Mouse (Mus musculus): ENCODE results near the gene Atf7ip. TPM values are rescaled to one million over a fixed set of nuclear protein-coding genes. Genes with fewer than 3 reads are reported as not detected.

Atf7ip gene
- total and polyA plus RNA-seq, 2 experiments from 2014 or later: 28.7 to 43.1 TPM

GRCm38 (mm10) chr6:136512351-136512750 lies 6.4 kb downstream of the Atf7ip start:
- H3K27ac ChIP-seq (ENCODE audit: low read depth, low read length): no peak overlapping the region
- TF ChIP-seq CTCF (IDR thresholded peaks at IDR 0.05): no peak
- ATAC-seq (ENCODE audit: low FRiP score) (no peak), DNase-seq (ENCODE audit: low spot score) (no peak)
- H3K9ac ChIP-seq (replicated peaks; ENCODE audit: low read length, poor library complexity, severe bottlenecking): no peak overlapping the region
- H3K27me3 ChIP-seq (ENCODE audit: insufficient read depth, low read length): no peaks in the 10 kb centered on the region
- no peaks in the 10 kb centered on the region for H3K36me3 ChIP-seq (ENCODE audit: insufficient read depth, low read length)
- 82% methylated on average over 3 of the region's 3 CpGs for whole genome bisulfite sequencing
- no peak overlapping the region for H3K4me3 ChIP-seq (ENCODE audit: low read depth, low read length)
- H3K9me3 ChIP-seq (ENCODE audit: low read length): no peaks in the 10 kb centered on the region
- H3K4me2 ChIP-seq (ENCODE audit: low read depth, low read length, poor library complexity, severe bottlenecking): no peak overlapping the region
- no peaks in the 10 kb centered on the region for H3K4me1 ChIP-seq (ENCODE audit: insufficient read depth, low read length)

- WGBS: 95% methylated on average over 6 of the region's 6 CpGs
Measured at GRCm38 (mm10) chr6:136516626-136517025, 10.7 kb downstream of the Atf7ip start.

GRCm38 (mm10) chr6:136517221-136517620 lies 11.3 kb downstream of the Atf7ip start:
- no peak for TF ChIP-seq CTCF (IDR thresholded peaks at IDR 0.05)
- Histone ChIP-seq H3K27ac (ENCODE audit: low read depth, low read length) (no peak overlapping the region), H3K4me1 (ENCODE audit: insufficient read depth, low read length) (0 out of 2 replicates have a peak, but pooled peaks cover 3% of the 10 kb centered on the region), H3K9me3 (ENCODE audit: low read length) (no peaks in the 10 kb centered on the region), H3K9ac (replicated peaks; ENCODE audit: low read length, poor library complexity, severe bottlenecking) (no peak overlapping the region), H3K4me3 (ENCODE audit: low read depth, low read length) (no peak overlapping the region), H3K4me2 (ENCODE audit: low read depth, low read length, poor library complexity, severe bottlenecking) (no peak overlapping the region), H3K27me3 (ENCODE audit: insufficient read depth, low read length) (no peaks in the 10 kb centered on the region), H3K36me3 (ENCODE audit: insufficient read depth, low read length) (no peaks in the 10 kb centered on the region)
- ATAC-seq (ENCODE audit: low FRiP score) (no peak), DNase-seq (ENCODE audit: low spot score) (no peak)

More at GRCm38 (mm10) chr6:136516626-136517025, 10.7 kb downstream of the Atf7ip start:
- H3K4me1 ChIP-seq (ENCODE audit: insufficient read depth, low read length): 0 out of 2 replicates have a peak, but pooled peaks cover 1% of the 10 kb centered on the region
- no peaks in the 10 kb centered on the region for H3K36me3 ChIP-seq (ENCODE audit: insufficient read depth, low read length)
- DNase-seq (ENCODE audit: low spot score): no peak
- ATAC-seq (ENCODE audit: low FRiP score): no peak
- no peak overlapping the region for H3K9ac ChIP-seq (replicated peaks; ENCODE audit: low read length, poor library complexity, severe bottlenecking)
- no peaks in the 10 kb centered on the region for H3K9me3 ChIP-seq (ENCODE audit: low read length)
- no peak overlapping the region for H3K4me3 ChIP-seq (ENCODE audit: low read depth, low read length)
- no peaks in the 10 kb centered on the region for H3K27me3 ChIP-seq (ENCODE audit: insufficient read depth, low read length)
- H3K4me2 ChIP-seq (ENCODE audit: low read depth, low read length, poor library complexity, severe bottlenecking): no peak overlapping the region
- TF ChIP-seq CTCF (IDR thresholded peaks at IDR 0.05): no peak
- H3K27ac ChIP-seq (ENCODE audit: low read depth, low read length): no peak overlapping the region

GRCm38 (mm10) chr6:136518537-136519246 lies 12.7 kb downstream of the Atf7ip start:
- Histone ChIP-seq H3K27me3 (ENCODE audit: insufficient read depth, low read length) (no peaks in the 10 kb centered on the region), H3K36me3 (ENCODE audit: insufficient read depth, low read length) (no peaks in the 10 kb centered on the region), H3K4me3 (ENCODE audit: low read depth, low read length) (peak overlapping the region; percentile 39), H3K27ac (ENCODE audit: low read depth, low read length) (peak overlapping the region; percentile 86), H3K9ac (replicated peaks; ENCODE audit: low read length, poor library complexity, severe bottlenecking) (peak overlapping the region; percentile 37; the same call in 1 of the 2 replicates), H3K4me1 (ENCODE audit: insufficient read depth, low read length) (0 out of 2 replicates have a peak, but pooled peaks cover 3% of the 10 kb centered on the region), H3K9me3 (ENCODE audit: low read length) (no peaks in the 10 kb centered on the region), H3K4me2 (ENCODE audit: low read depth, low read length, poor library complexity, severe bottlenecking) (peak overlapping the region; percentile 15)
- under 1% methylated on average over 59 of the region's 59 CpGs for WGBS
- ATAC-seq (ENCODE audit: low FRiP score) (peak; percentile 99), DNase-seq (ENCODE audit: low spot score) (peak; percentile 99)
- TF ChIP-seq CTCF (IDR thresholded peaks at IDR 0.05): peak; percentile 71

- H3K36me3 ChIP-seq (ENCODE audit: insufficient read depth, low read length): no peaks in the 10 kb centered on the region
- 0 out of 2 replicates have a peak, but pooled peaks cover 3% of the 10 kb centered on the region for H3K4me1 ChIP-seq (ENCODE audit: insufficient read depth, low read length)
- peak; percentile 59 for DNase-seq (ENCODE audit: low spot score)
- peak overlapping the region; percentile 86 for H3K27ac ChIP-seq (ENCODE audit: low read depth, low read length)
- peak overlapping the region; percentile 39 for H3K4me3 ChIP-seq (ENCODE audit: low read depth, low read length)
- no peaks in the 10 kb centered on the region for H3K27me3 ChIP-seq (ENCODE audit: insufficient read depth, low read length)
- H3K4me2 ChIP-seq (ENCODE audit: low read depth, low read length, poor library complexity, severe bottlenecking): peak overlapping the region; percentile 15
- H3K9ac ChIP-seq (replicated peaks; ENCODE audit: low read length, poor library complexity, severe bottlenecking): no peak overlapping the region; the same call in 1 of the 2 replicates
- ATAC-seq (ENCODE audit: low FRiP score): peak; percentile 1; the same call in 1 of the 2 replicates
- H3K9me3 ChIP-seq (ENCODE audit: low read length): no peaks in the 10 kb centered on the region
- 3% methylated on average over 17 of the region's 17 CpGs for WGBS
- no peak for TF ChIP-seq CTCF (IDR thresholded peaks at IDR 0.05)
Measured at GRCm38 (mm10) chr6:136519254-136519653, 13.3 kb downstream of the Atf7ip start.

- DNase-seq (ENCODE audit: low spot score): no peak
Measured at GRCm38 (mm10) chr6:136520361-136520760, 14.4 kb downstream of the Atf7ip start.

More at GRCm38 (mm10) chr6:136520361-136520760, 14.4 kb downstream of the Atf7ip start:
- ATAC-seq (ENCODE audit: low FRiP score): no peak
- no peaks in the 10 kb centered on the region for H3K36me3 ChIP-seq (ENCODE audit: insufficient read depth, low read length)
- no peaks in the 10 kb centered on the region for H3K9me3 ChIP-seq (ENCODE audit: low read length)
- peak overlapping the region; percentile 15; the same call in 1 of the 2 replicates for H3K4me3 ChIP-seq (ENCODE audit: low read depth, low read length)
- TF ChIP-seq CTCF (IDR thresholded peaks at IDR 0.05): no peak
- 74% methylated on average over 2 of the region's 2 CpGs for WGBS
- no peaks in the 10 kb centered on the region for H3K27me3 ChIP-seq (ENCODE audit: insufficient read depth, low read length)
- H3K4me1 ChIP-seq (ENCODE audit: insufficient read depth, low read length): 0 out of 2 replicates have a peak, but pooled peaks cover 3% of the 10 kb centered on the region
- H3K4me2 ChIP-seq (ENCODE audit: low read depth, low read length, poor library complexity, severe bottlenecking): peak overlapping the region; percentile 43
- H3K9ac ChIP-seq (replicated peaks; ENCODE audit: low read length, poor library complexity, severe bottlenecking): no peak overlapping the region
- no peak overlapping the region for H3K27ac ChIP-seq (ENCODE audit: low read depth, low read length)
